Mouse (Mus musculus) spleen, embryonic (tissue): ENCODE data around the gene Dennd1a.

Experiments used
- CTCF ChIA-PET: fragments of 350-600 bp; sonication (Branson Sonifier 250); formaldehyde crosslinking; loops from one replicate; lab custom pipeline; 2022; lab: Charles Lee

The Dennd1a gene

DNA sequence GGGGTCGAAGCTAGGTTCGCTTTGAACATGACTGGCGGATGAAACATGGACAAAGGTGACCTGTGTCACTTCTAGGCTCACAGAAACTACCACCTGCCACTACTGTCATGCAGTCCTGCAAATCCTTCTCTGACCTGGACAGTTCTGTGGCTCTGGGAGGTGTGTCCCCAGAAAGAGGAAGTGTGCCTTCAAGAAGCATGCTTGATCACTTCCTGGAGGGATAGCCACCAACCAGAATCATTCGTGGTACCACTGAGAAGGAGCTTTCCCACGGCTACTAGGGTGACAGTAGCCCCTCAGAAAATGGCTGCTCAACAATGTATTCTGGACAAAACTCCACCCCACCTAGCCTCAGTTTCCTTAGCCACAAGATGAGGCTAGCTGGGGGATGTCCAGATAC, 530.2 kb downstream of the Dennd1a start:
- CTCF ChIA-PET, result no interaction called here

DNA sequence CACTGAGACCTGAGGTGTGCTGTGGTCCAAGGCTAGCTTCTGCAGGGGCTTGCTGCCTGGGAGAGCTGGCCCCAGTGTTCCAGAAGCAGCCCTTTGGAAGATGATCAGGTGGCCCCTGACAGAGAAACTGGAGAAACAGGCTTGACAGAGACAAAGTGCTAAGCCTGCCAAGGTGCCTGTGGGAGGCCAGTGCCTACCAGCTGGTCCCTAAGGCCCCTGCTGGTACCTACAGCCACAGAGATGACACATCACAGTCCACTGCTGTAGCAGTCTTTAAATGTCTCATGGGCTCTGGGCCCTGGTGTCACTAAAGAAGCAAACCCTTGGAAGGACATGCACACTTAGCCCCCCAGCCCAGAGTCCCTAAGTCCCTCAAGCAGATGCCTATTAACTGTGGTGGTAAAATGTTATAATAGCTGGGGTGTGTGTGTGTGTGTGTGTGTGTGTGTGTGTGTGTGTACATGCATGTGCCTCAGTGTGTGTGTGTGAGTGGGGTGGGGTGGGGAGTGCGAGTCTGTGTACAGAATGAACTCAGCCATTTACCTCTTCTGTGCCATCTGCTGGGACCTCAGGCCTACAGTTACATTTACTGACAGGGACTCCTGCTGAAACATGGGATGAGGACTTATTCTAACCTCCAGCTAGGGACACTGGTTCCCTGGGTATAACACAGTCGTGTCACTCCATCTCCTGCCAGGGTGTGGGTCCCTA, 530.8 kb downstream of the Dennd1a start:
- CTCF ChIA-PET, result no interaction called here

DNA sequence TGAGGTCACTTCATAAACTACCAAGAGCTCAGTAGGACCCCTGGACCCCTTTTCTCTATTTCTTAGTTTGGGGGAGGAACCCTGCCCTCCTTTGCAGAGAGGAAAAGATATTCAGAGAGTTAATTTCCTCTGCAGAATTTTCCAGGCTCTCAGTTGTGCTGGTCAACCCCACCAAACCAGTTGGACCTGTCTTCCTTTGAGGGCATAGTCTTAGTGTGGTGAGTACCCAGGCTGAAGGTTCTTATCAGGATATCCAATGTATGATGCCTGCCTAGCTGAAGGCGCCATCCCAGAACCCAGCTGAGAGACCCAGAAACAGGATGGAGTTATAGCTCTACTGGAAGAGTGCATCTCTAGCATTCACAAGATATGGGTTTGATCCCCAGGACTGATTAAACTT, 536.1 kb downstream of the Dennd1a start:
- CTCF ChIA-PET, result interaction anchor here (0.5 to 0.8 kb wide), 2 partner anchors 37 to 105 kb away, joined by 3 to 10 read pairs; no protein-coding TSS in a partner anchor

DNA sequence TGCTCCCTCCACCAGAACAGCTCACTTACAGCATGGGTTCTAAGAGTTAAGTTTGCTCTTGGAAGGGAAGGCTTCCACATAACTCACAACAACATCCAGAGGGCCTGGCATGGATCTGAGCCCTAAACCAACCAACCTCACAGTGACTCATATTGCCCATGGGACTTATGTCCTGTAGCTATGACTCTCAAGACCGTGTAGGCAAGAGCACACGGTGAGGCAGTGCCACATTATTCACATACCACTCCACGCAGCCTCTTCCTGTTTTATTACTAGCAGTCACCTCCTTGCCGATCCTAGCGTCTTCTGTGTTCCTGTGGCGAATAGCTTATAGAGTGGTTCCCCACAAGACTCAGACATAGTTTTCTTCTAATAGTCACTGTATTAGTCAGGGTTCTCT, 537.9 kb downstream of the Dennd1a start:
- CTCF ChIA-PET, result interaction anchor here (0.6 to 1.0 kb wide), 2 partner anchors 11 to 12 kb away, joined by 3 to 4 read pairs; no protein-coding TSS in a partner anchor
